Mouse (Mus musculus) megakaryocyte, embryonic 14.5 days (primary cell): ENCODE measurements around the gene Mov10l1.

Source experiments
- FLI1 ChIP-seq: IDR thresholded peaks from 2 replicates; pipeline ENCODE4 v1.6.1; 2012; ENCODE audit warnings: low read length, inconsistent platforms, mixed read lengths
- GATA1 ChIP-seq: IDR thresholded peaks from 3 replicates; pipeline ENCODE4 v1.6.1; 2012; ENCODE audit warnings: mixed read lengths, low read length, inconsistent platforms, borderline replicate concordance

- no peak for TF ChIP-seq GATA1
- no peak for TF ChIP-seq FLI1
These were observed 108.0 kb downstream of the Mov10l1 start for GRCm38 (mm10) chr15:89090662-89091061.
